11 mouse cellular contexts compared by ENCODE assay signal in the genomic region with DNA sequence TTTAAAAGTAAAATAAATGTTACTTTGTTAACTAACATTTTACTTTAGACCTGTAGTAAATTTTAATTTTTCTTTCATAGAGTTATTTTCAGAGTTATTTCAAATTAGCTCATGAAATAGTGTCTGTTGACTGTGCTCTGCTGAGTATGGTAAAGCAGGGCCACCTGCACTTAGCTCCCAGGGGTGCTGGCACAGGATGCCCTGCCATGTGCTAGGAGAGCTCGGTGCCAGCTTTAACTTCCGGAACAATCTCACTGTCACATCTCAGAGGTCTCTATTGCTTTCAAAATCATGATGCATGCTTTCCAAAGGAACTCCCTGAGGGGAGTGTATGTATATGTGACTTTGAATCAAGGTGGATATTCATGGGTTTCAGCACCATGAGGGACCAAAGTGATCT.
DNase-seq lines count a peak whose midpoint lies in the region.
"Had no signal": no experiment of that assay in that cellular context is flagged by ENCODE, and none has a peak within 500 bp of the region (broad histone marks: within the 10 kb centered on the region; RNA-seq: fewer than 3 reads in every experiment).

No protein-coding gene starts in this region.

- peak; percentile 37 to 46 for DNase-seq in cerebellum, adult 18-20 months
- DNase-seq in cerebellum, adult 11-12 months: no peak
- peak; percentile 40 to 52 for DNase-seq in cerebellum, postnatal 10 days
- no peak for DNase-seq in cerebellum, adult 8-10 months
- DNase-seq in cerebellum, postnatal 25 days: peak; percentile 52 to 68
- DNase-seq in cerebellum, adult 11 months: no peak
- DNase-seq: adrenal gland, adult 8-10 months; adrenal gland, postnatal 14 days; adrenal gland, postnatal 36 days; B cell, adult 2 months; forebrain, postnatal 0 days had no signal

Comparison
In these comparisons a context has a peak if more than half of its experiments do, and no peak if none do; other contexts are left out.
1. DNase-seq: peak in cerebellum, adult 18-20 months (2 of 2), cerebellum, postnatal 10 days (2 of 2) and cerebellum, postnatal 25 days (2 of 2); none in cerebellum, adult 11-12 months (single experiment), cerebellum, adult 8-10 months (single experiment) and cerebellum, adult 11 months (single experiment).